Mouse (Mus musculus): Measurements from ENCODE around the gene Plaa.

DNA sequence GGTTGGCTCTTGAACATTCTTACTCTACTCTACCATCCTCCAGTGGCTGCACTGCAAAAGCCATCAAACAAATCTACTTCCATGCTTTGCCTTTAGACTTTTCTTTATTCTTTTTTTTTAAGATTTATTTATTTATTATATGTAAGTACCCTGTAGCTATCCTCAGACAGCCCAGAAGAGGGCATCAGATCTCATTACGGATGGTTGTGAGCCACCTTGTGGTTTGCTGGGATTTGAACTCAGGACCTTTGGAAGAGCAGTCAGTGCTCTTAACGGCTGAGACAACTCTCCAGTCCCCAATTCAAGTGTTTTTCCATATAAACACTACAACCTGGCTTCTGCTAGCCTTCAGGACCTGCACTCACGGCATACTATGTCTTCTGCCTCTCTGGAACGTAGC lies 1.6 kb downstream of the Plaa start:
- TF ChIP-seq USF1 (IDR thresholded peaks at IDR 0.05; ENCODE audit: low read depth) (no peak), CTCF (IDR thresholded peaks at IDR 0.05; ENCODE audit: control insufficient read depth, insufficient read depth, insufficient read length) (no peak), CEBPB (IDR thresholded peaks at IDR 0.05; ENCODE audit: low read depth) (no peak), MYOD1 (IDR thresholded peaks at IDR 0.05; ENCODE audit: control insufficient read depth, insufficient read length, low read depth) (no peak), MAX (IDR thresholded peaks at IDR 0.05) (no peak), MYOG (IDR thresholded peaks at IDR 0.05; ENCODE audit: control insufficient read depth, extremely low read depth, insufficient read length) (no peak), FOSL1 (IDR thresholded peaks at IDR 0.05; ENCODE audit: insufficient read depth, low read length, poor library complexity, severe bottlenecking) (no peak)

Measured in C2C12 (cell line).